Mouse (Mus musculus): Measurements from ENCODE around the gene Scgb1b24. TPM values are rescaled to one million over a fixed set of nuclear protein-coding genes. Genes with fewer than 3 reads are reported as not detected.

Gene Scgb1b24
- not detected in 2 replicates for polyA plus RNA-seq (2016; fragmentation: Nextera tagmentation; extraction: Ambion mirVana)

GRCm38 (mm10) chr7:33743499-33743898 is at the start of gene Scgb1b24:
Gene Scgb1b24, plus strand, starts transcription at chr7:33743799.
- no peak for DNase-seq (ENCODE audit: low spot score)
- H3K9me3 ChIP-seq (replicated peaks): peaks cover 24% of the 10 kb centered on the region
- H3K27ac ChIP-seq: no peak within 1 kb of the TSS
- 83% methylated on average over 3 of the region's 3 CpGs for WGBS
- no peak within 1 kb of the TSS for H3K4me3 ChIP-seq
- H3K27me3 ChIP-seq (ENCODE audit: low read depth, poor library complexity, severe bottlenecking): no peaks in the 10 kb centered on the region
- no peaks in the 10 kb centered on the region for H3K36me3 ChIP-seq
- H3K4me1 ChIP-seq: no peaks in the 10 kb centered on the region

- H3K9me3 ChIP-seq (replicated peaks): peaks cover 34% of the 10 kb centered on the region
- H3K36me3 ChIP-seq: no peaks in the 10 kb centered on the region
- no peak within 1 kb of the TSS for H3K4me3 ChIP-seq
- DNase-seq (ENCODE audit: low spot score): no peak
- WGBS: 87% methylated on average over 2 of the region's 2 CpGs
- no peaks in the 10 kb centered on the region for H3K27me3 ChIP-seq (ENCODE audit: low read depth, poor library complexity, severe bottlenecking)
- no peaks in the 10 kb centered on the region for H3K4me1 ChIP-seq
- no peak within 1 kb of the TSS for H3K27ac ChIP-seq
Measured at GRCm38 (mm10) chr7:33739212-33739611, 4.4 kb upstream of the Scgb1b24 start, which contains the start of gene Scgb2b24. Gene Scgb2b24, minus strand, starts transcription at chr7:33739312.

Other genes with a start within 250 kb of the Scgb1b24 start
- not detected in 2 replicates for gene Scgb2b21, start 223.3 kb upstream of the Scgb1b24 start, polyA plus RNA-seq (2016; fragmentation: Nextera tagmentation; extraction: Ambion mirVana)
- gene Scgb2b24, start 4.5 kb upstream of the Scgb1b24 start, polyA plus RNA-seq (2016; fragmentation: Nextera tagmentation; extraction: Ambion mirVana): not detected in 2 replicates
- gene Scgb2b26, start 201.2 kb downstream of the Scgb1b24 start, polyA plus RNA-seq (2016; fragmentation: Nextera tagmentation; extraction: Ambion mirVana): not detected in 2 replicates

Data from limb, embryonic 10.5 days (tissue).